Mouse (Mus musculus) layer of hippocampus, postnatal 25 days (tissue): ENCODE measurements around the gene Trio. TPM values are rescaled to one million over a fixed set of nuclear protein-coding genes. Genes with fewer than 3 reads are reported as not detected.

Experiments used
- DNase-seq, 2 experiments: peaks; one replicate each; pipeline ENCODE4 v3.0.0; 2022; ENCODE audit warnings: mixed read lengths in 2 of 2, low spot score in 1 of 2; ENCODE audit errors: extremely low spot score in 1 of 2
- total RNA-seq, 2 experiments: library from RNA; stranded (reverse); gene quantifications; 2 replicates each; pipeline ENCODE4 v1.2.3; 2021

Trio gene
- total RNA-seq, 2 experiments from 2014 or later, result 251 to 305 TPM

- DNase-seq, result no peak
Observed at GRCm38 (mm10) chr15:27785280-27786001, 240.2 kb downstream of the Trio start.

GRCm38 (mm10) chr15:27784126-27784563 lies 241.5 kb downstream of the Trio start:
- no peak for DNase-seq

GRCm38 (mm10) chr15:27783541-27784125 lies 242.0 kb downstream of the Trio start:
- no peak for DNase-seq

GRCm38 (mm10) chr15:27783092-27783491 lies 242.6 kb downstream of the Trio start:
- DNase-seq, result no peak

- no peak for DNase-seq
Observed at GRCm38 (mm10) chr15:27782383-27783036, 243.1 kb downstream of the Trio start.

GRCm38 (mm10) chr15:27779827-27780226 lies 245.8 kb downstream of the Trio start:
- DNase-seq, result no peak

GRCm38 (mm10) chr15:27779398-27779797 lies 246.2 kb downstream of the Trio start:
- DNase-seq, result no peak

GRCm38 (mm10) chr15:27778256-27778655 lies 247.4 kb downstream of the Trio start:
- DNase-seq, result no peak

- DNase-seq, result no peak
Observed at GRCm38 (mm10) chr15:27777455-27778190, 248.0 kb downstream of the Trio start.

GRCm38 (mm10) chr15:27774481-27774880 lies 251.2 kb downstream of the Trio start:
- no peak for DNase-seq

- DNase-seq, result no peak
Observed at GRCm38 (mm10) chr15:27772125-27772627, 253.5 kb downstream of the Trio start.

- no peak for DNase-seq
Observed at GRCm38 (mm10) chr15:27771581-27771980, 254.1 kb downstream of the Trio start.

GRCm38 (mm10) chr15:27770513-27771196 lies 255.0 kb downstream of the Trio start:
- DNase-seq, result no peak

GRCm38 (mm10) chr15:27761416-27761815 lies 264.2 kb downstream of the Trio start:
- no peak for DNase-seq

GRCm38 (mm10) chr15:27760655-27761054 lies 265.0 kb downstream of the Trio start:
- no peak for DNase-seq

GRCm38 (mm10) chr15:27759890-27760289 lies 265.8 kb downstream of the Trio start:
- DNase-seq, result no peak

GRCm38 (mm10) chr15:27758680-27759079 lies 267.0 kb downstream of the Trio start:
- no peak for DNase-seq

- no peak for DNase-seq
Observed at GRCm38 (mm10) chr15:27756426-27756825, 269.2 kb downstream of the Trio start.

GRCm38 (mm10) chr15:27754571-27755260 lies 270.9 kb downstream of the Trio start:
- no peak for DNase-seq

GRCm38 (mm10) chr15:27753923-27754322 lies 271.7 kb downstream of the Trio start:
- DNase-seq, result no peak
